Mouse (Mus musculus) heart, postnatal 0 days (tissue): Measurements from ENCODE around the gene Syap1.

Source experiments
- CTCF ChIP-seq: IDR thresholded peaks from 2 replicates; pipeline ENCODE4 v1.5.1; 2016; ENCODE audit warnings: antibody characterized with exemption, control low read depth, low read depth
- EP300 ChIP-seq: IDR thresholded peaks from 2 replicates; pipeline ENCODE4 v1.6.1; 2016; ENCODE audit warnings: antibody characterized with exemption, low read depth

- TF ChIP-seq CTCF = no peak
- TF ChIP-seq EP300 = no peak
Measured at GRCm38 (mm10) chrX:162907554-162907953, 19.3 kb upstream of the Syap1 start.
